Mouse (Mus musculus) 3T3-L1 (cell line): Measurements from ENCODE around the gene Hspa4.
A peak's percentile ranks its signal among the peaks of the same experiment; 100 is the strongest.
"Not testable (repeated sequence)": the region's sequence is repeated elsewhere in the genome, so short reads cannot be mapped to it uniquely, and the experiment has no call there.

Experiments
- DNase-seq: peaks from one replicate; pipeline ENCODE4 v3.0.0-alpha.2; 2015; ENCODE audit warnings: low read depth, low spot score

The Hspa4 gene

GRCm38 (mm10) chr11:53307558-53308065, 7.4 kb upstream of the Hspa4 start:
- peak; percentile 63 for DNase-seq

- peak; percentile 85 for DNase-seq
Observed at GRCm38 (mm10) chr11:53306965-53307364, 6.7 kb upstream of the Hspa4 start.

GRCm38 (mm10) chr11:53304044-53304840, 4.0 kb upstream of the Hspa4 start:
- no peak for DNase-seq

DNA sequence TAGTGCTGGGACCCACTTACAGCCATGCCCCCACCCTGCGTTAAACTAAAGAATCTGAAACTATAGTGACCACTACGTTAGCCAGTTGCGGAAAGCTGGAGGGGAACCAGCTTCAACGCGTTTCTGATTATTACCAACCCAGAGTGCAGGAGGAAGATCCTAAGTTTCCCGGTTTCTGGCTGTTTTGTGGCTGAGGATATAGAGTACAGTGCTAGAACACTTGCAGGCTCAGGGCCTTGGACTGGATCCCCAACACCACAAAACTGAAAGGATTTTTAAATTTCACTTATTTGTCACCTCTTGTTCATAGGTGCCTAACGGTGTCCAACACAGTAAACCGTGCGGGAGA, 884 bp upstream of the Hspa4 start:
- no peak for DNase-seq

- peak; percentile 65 for DNase-seq
Observed at GRCm38 (mm10) chr11:53299551-53300329, 517 bp downstream of the Hspa4 start.

- DNase-seq, result no peak
Observed at GRCm38 (mm10) chr11:53297947-53298860, 2.1 kb downstream of the Hspa4 start.

DNA sequence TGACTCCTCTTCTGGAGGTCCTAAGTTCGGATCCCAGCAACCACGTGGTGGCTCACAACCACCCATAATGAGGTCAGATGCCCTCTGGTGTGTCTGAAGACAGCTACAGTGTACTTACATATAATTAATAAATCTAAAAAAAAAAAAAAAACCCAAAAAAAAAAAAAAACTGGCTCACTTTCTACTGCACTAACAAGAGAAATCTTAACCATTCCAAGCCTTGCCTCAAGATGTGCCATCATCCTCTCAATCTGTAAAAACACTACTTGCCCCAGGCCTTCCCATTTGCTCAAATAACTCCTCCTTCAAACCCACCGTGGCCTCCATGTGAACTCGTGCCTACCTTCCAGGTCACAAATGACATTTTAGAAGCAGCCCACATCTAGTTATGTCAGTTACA, 3.4 kb downstream of the Hspa4 start:
- no peak for DNase-seq

DNA sequence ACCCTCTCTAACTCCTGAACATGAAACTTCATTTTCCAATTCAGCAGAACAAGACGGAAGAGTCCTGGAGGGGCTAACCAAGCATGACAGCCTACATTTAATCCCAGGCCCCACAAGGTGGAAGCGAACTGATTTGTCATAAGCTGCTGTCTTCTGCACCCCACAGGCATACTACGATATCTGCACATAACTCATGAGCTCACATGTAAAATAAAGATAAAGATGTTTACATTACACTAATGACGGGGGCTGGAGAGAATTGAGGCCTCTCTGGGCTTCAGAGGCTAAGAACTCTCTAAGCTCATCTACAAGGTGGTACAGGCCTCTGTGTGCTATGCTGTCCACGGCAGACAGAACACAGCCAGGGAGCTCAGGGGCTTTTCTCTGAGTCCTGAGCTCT, 5.8 kb downstream of the Hspa4 start:
- DNase-seq, result no peak

DNA sequence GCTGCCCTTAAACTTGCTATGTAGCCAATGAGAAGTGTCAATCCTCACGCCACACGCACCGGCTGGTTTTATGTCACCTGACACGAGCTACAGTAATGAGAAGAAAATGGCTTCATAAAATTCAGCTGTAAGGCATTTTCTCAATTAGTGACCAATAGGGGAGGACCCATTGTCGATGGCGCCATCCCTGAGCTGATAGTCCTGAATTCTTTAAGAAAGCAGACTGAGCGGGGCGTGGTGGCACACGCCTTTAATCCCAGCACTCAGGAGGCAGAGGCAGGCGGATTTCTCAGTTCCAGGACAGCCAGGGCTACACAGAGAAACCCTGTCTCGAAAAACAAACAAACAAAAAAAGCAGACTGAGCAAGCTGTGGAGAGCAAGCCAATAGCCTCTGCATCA, 9.4 kb downstream of the Hspa4 start:
- DNase-seq, result no peak

DNA sequence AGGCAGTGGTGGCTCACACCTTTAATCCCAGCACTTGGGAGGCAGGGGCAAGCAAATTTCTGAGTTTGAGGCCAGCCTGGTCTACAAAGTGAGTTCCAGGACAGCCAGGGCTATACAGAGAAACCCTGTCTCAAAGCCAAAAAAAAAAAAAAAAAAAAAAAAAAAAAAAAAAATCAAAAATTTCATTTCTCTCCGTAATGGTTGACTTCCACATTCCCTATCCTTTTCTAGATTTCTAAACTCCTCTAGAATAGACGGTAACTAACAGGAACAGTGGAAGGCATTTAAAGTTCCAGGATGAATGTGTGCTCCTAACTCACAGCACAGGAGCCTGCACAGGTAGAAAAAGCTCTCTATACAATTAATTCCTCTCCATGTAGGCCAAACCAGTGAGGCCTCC, 10.1 kb downstream of the Hspa4 start:
- DNase-seq, result not testable (repeated sequence)

- no peak for DNase-seq
Observed at GRCm38 (mm10) chr11:53285885-53286284, 14.4 kb downstream of the Hspa4 start.

GRCm38 (mm10) chr11:53278411-53278810, 21.8 kb downstream of the Hspa4 start:
- DNase-seq, result no peak

DNA sequence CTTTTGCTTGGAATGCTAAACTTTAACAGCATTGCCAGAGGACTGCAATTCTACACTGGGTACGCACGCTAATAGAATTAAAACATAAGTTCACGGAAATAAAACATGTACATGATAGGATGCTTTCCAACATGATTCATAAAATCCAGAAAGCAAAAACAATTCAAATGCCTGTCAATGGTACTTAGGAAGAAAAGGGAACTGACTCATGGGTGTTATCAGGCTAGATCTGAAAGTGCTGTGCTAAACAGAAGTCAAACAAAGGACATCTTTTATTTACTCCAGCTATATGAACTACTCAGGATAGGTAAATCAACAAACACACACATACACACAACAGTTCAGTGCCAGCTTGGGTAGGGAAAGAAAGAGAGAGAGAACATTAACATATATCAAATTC, 24.9 kb downstream of the Hspa4 start:
- DNase-seq, result no peak

DNA sequence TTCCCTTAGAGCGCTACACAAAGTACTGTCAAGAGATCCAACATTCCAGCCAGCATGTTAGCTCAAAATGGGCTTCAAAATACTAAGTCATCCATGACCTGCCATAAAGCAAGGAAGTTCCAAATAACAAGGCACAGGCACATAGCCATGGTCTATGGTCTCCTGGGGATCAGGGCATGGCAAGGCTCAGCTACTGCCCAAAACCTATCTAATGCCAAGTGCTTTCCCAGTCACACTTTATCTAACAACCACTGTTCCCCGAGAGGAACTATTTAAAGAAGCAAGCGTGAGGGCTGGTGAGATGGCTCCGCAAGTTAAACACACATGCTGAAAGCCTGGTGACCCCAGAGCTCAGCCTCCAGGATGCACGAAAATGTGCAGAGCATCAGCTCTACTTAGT, 26.9 kb downstream of the Hspa4 start:
- no peak for DNase-seq

GRCm38 (mm10) chr11:53269596-53269995, 30.7 kb downstream of the Hspa4 start:
- no peak for DNase-seq

DNA sequence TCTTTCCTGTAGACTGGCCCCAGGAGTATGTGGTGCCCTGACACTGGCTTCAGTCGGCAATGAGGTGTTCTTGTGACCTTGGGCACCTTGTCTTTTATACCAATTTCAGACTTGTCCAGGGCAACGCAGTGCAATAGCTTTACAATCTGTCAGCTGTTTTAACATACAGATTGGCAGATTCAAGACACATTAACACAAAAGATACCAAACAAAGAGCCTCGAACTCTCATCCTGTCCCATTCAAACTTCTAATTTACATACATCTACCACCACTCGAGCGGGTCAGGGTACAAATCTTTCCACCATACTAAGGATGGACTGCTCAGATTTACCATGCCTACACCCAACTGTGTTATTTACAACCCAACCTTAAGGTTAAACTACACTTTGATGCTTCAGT, 39.7 kb downstream of the Hspa4 start:
- DNase-seq, result no peak

- no peak for DNase-seq
Observed at GRCm38 (mm10) chr11:53260056-53260455, 40.2 kb downstream of the Hspa4 start.

GRCm38 (mm10) chr11:53259047-53259632, 41.1 kb downstream of the Hspa4 start:
- DNase-seq, result no peak

DNA sequence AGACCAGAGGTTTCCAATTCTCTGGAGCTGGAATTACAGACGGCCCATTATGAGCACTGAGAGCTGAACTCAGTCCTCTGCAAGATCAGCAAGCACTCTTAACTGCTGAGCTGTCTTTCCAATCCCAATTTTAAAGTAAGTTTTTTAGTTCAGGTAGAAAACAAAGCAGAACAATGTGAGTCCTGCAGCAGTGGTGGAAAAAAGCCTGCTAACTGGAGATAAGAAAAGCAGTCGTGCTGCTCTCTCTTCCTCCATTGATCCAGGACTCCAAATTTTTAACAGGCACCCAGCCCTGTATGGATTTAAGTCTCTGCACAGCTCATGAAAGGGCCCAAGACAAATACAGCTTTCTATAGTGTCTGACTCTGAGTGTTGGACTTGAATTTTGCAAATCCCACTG, 43.3 kb downstream of the Hspa4 start:
- no peak for DNase-seq

DNA sequence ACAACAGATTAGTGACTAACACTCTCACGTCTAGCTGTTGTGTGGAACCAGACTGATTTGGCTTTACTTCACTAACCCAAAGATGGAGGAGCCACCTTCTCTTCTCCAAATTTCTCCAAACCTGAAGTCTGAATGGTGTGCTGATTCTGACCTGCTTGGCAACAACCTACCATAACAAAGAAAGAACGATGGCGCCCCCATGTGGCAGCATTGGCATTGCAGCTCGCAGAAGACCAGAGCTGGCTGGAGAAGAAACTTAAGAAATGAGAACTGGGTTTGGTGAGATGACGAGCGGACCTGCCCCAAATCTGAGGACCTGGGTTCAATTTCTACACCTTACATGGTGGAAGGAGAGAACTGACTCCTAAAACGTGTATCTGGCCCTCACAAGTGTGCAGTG, 45.3 kb downstream of the Hspa4 start:
- DNase-seq, result peak; percentile 68

DNA sequence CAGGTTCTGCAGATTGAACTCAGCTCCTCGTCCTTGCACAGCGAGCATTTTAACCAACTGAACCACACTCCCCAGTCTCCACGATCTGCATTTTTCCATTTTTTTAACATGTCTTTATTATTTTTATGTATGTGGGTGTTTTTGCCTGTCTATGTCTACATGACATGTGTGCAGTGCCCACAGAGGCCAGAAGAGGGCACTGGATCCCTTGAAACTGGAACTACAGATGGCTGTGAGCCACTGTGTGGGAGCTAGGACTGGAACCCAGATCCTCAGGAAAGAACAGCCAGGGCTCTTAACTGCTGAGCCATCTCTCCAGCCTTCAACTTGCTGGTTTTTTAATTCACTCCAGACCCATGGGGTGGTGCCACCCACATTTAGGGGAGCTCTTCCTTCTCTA, 45.8 kb downstream of the Hspa4 start:
- peak; percentile 34 for DNase-seq
